Mouse (Mus musculus): ENCODE measurements around the gene Flot1. TPM values are rescaled to one million over a fixed set of nuclear protein-coding genes. Genes with fewer than 3 reads are reported as not detected.

The Flot1 gene
- polyA plus RNA-seq, 1 experiment from 2014 or later, result 111 TPM

DNA sequence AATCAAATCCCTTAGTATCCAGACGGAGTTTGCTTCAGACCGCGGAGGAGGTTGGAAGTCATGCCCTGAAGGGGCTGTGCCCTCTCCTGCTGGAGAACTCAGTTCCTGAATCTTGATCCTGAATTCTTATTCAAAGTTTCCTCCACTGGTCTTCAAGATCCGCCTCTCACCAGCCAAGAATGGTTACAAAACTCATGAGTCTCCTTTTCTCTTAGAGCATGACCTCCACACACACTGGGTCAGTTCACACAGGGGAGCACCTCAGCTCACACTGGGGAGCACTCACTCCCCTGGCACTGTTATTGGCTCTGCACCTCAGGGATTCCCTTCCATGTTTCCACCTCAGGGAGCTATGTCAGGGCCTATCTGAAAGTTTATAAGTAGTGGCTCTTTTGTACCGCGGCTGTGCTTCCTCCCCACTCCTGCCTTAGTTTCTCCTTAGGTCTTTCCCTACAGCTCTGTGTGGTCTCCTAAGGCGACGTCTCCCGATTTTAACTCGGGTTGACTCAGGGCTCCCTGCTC lies 41.9 kb downstream of the Flot1 start:
- Histone ChIP-seq H3K27ac (replicated peaks) (peak overlapping the region; percentile 98), H3K4me2 (peak overlapping the region; percentile 90), H3K27me3 (no peaks in the 10 kb centered on the region), H3K9ac (peak overlapping the region; percentile 82), H3K4me1 (replicated peaks) (peaks cover 50% of the 10 kb centered on the region), H3K36me3 (no peaks in the 10 kb centered on the region), H3K4me3 (peak overlapping the region; percentile 67), H3K9me3 (no peaks in the 10 kb centered on the region)
- no peak for ATAC-seq (ENCODE audit: low FRiP score, low read depth)
- WGBS, result 20% methylated on average over 10 of the region's 10 CpGs

DNA sequence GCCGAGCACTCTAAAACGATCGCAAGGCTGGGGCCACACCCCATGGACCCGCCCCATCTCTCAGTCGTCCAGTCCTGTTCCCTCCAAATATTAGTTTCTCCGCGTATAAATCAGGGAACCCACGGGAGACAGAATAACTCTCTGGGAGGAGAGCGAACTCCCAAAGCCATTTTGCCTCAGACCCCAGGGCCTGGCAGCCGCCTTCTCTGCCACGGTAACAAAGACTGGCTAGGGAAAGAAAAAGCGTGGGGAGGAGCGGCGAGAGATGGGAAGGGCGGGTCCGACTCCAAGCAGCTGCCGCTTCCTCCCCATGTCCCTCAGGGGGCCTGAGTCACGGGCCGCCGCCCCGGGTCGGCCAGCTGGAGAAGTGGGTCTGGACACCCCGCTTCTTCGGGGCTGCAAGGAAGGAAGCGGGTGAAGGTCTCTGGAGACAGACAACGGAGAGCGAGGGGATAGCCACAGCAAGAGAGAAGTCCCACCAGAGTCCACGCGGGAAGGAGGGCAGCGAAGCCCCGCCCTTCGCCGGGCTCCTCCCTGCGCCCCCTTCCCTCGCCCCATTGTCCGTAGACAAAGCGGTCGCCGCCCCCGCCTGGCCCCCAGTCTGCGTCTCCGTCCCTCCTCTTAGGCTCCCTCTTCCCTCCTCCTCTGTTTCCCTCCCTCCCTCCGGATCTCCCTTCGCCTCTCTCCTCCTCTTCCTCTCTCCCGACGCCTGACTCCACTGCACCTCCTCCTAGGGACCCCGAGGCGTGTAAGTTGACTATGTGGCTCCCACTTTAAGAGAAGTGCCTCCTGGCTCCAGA lies 42.7 kb downstream of the Flot1 start, which contains the start of gene Ppp1r18:
Ppp1r18 (plus strand) TSS at position 113 of the 800 bp plus-strand sequence.
- H3K36me3 ChIP-seq, result no peaks in the 10 kb centered on the region
- peak within 1 kb of the TSS; percentile 67 for H3K4me3 ChIP-seq
- WGBS, result under 1% methylated on average over 36 of the region's 48 CpGs
- peak within 1 kb of the TSS; percentile 82 for H3K9ac ChIP-seq
- H3K4me2 ChIP-seq, result peak within 1 kb of the TSS; percentile 90
- H3K27ac ChIP-seq (replicated peaks), result peak within 1 kb of the TSS; percentile 98
- H3K27me3 ChIP-seq, result no peaks in the 10 kb centered on the region
- no peaks in the 10 kb centered on the region for H3K9me3 ChIP-seq
- peak; percentile 62 for ATAC-seq (ENCODE audit: low FRiP score, low read depth)
- peaks cover 55% of the 10 kb centered on the region for H3K4me1 ChIP-seq (replicated peaks)

DNA sequence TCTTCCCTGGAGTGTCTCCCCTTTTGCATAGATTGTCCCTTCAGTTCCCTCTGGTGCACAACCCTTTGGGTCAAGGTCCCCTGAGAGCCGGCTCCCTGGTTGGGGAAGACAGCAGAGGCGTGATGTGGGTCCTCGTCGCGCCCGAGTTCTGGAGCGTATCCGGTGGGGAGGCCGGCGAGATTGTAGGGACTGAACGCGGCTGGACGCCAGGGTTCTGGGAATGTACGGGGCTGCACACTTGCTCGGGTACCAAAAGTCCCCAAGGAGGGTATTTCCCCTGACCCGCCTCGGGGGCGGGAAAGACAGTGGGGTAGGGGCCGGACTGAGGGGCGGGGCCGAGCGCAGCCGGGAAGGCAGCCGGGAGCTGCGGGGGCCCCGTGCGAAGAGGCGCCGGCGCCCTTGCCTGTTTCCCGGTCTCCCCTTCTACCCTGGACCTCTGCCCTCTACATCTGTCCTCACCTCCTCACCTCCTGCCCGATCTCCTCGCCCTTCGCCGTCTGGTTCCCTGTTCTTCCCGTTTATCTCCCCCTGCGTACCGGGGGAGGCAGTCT lies 43.3 kb downstream of the Flot1 start:
- peak overlapping the region; percentile 90 for H3K4me2 ChIP-seq
- H3K9me3 ChIP-seq, result 0 out of 2 replicates have a peak, but pooled peaks cover 2% of the 10 kb centered on the region
- WGBS, result under 1% methylated on average over 34 of the region's 38 CpGs
- H3K27ac ChIP-seq (replicated peaks), result peak overlapping the region; percentile 98
- peaks cover 61% of the 10 kb centered on the region for H3K4me1 ChIP-seq (replicated peaks)
- peak overlapping the region; percentile 82 for H3K9ac ChIP-seq
- peak; percentile 43 for ATAC-seq (ENCODE audit: low FRiP score, low read depth)
- H3K36me3 ChIP-seq, result peaks cover 4% of the 10 kb centered on the region; the same call in 1 of the 2 replicates
- H3K27me3 ChIP-seq, result no peaks in the 10 kb centered on the region
- H3K4me3 ChIP-seq, result peak overlapping the region; percentile 67

DNA sequence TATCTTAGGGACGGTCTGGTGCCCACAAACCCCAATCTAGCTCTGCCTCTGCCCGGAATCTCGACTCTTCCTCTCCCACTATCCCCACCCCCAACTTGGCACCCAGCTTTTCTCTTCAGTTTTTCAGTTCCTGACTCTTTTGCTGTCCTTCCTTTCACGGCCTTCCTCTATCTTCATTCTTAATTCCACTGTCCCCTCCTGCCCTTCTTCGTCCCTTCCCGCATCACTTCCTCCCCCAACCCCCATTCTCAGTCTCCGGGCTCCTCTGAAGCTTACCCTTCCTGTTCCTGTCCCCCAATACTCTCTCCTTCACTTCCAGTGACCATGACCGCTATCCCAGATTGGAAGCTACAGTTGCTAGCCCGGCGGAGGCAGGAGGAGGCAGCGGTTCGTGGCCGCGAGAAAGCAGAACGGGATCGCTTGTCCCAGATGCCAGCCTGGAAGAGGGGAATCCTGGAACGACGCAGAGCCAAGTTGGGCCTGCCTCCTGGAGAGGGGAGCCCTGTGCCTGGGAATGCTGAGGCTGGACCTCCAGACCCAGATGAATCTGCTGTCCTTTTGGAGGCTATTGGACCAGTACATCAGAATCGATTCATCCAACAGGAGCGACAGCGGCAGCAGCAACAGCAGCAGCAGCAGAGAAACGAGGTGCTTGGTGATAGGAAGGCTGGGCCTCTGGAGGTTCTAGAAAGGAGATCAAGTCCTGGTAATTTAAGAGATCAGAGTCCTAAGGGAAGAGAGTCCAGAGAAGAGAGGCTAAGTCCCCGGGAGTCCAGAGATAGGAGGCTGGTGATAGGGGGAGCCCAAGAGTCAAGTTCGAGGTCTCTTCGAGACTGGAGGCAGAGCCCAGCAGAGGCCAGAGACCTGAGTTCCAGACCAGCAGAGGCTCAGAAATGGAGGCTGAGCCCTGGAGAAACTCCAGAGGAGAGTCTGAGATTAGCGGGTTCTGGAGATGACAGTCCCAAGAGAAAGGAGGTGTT lies 44.2 kb downstream of the Flot1 start:
- peak overlapping the region; percentile 90 for H3K4me2 ChIP-seq
- 0 out of 2 replicates have a peak, but pooled peaks cover 2% of the 10 kb centered on the region for H3K9me3 ChIP-seq
- no peak for ATAC-seq (ENCODE audit: low FRiP score, low read depth)
- peak overlapping the region; percentile 82 for H3K9ac ChIP-seq
- 6% methylated on average over 26 of the region's 26 CpGs for WGBS
- peaks cover 61% of the 10 kb centered on the region for H3K4me1 ChIP-seq (replicated peaks)
- peaks cover 4% of the 10 kb centered on the region; the same call in 1 of the 2 replicates for H3K36me3 ChIP-seq
- H3K4me3 ChIP-seq, result peak overlapping the region; percentile 67
- no peaks in the 10 kb centered on the region for H3K27me3 ChIP-seq
- peak overlapping the region; percentile 98 for H3K27ac ChIP-seq (replicated peaks)

DNA sequence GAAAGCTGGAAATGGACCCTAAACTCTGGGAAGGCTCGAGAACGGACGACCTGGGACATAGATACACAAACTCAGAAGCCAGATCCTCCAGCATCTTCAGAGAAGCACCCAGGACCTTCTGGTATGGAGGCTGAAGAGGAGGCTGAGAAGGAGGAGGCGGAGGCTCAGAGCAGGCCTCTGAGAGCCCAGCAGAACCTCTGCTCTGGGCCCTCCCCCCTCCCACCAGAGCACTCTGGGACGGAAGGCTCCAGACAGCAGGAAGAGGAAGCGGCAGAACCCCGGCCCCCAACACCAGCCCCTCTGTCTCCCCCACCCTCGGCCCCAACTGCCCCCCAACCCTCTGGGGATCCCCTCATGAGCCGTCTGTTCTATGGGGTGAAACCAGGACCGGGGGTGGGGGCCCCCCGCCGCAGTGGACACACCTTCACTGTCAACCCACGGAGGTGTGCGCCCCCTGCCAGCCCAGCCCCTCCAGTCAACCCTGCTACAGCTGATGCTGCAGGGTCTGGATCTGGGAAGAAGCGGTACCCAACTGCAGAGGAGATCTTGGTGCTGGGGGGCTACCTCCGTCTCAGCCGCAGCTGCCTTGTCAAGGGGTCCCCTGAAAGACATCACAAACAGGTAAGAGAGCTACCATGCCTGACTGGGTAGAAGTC lies 45.3 kb downstream of the Flot1 start:
- H3K9ac ChIP-seq, result peak overlapping the region; percentile 82
- peak overlapping the region; percentile 75 for H3K27ac ChIP-seq (replicated peaks)
- H3K4me3 ChIP-seq, result peak overlapping the region; percentile 67
- ATAC-seq (ENCODE audit: low FRiP score, low read depth), result no peak
- H3K36me3 ChIP-seq, result peaks cover 4% of the 10 kb centered on the region; the same call in 1 of the 2 replicates
- peaks cover 71% of the 10 kb centered on the region for H3K4me1 ChIP-seq (replicated peaks)
- peak overlapping the region; percentile 90 for H3K4me2 ChIP-seq
- H3K9me3 ChIP-seq, result 0 out of 2 replicates have a peak, but pooled peaks cover 2% of the 10 kb centered on the region
- 25% methylated on average over 17 of the region's 17 CpGs for WGBS
- no peaks in the 10 kb centered on the region for H3K27me3 ChIP-seq

DNA sequence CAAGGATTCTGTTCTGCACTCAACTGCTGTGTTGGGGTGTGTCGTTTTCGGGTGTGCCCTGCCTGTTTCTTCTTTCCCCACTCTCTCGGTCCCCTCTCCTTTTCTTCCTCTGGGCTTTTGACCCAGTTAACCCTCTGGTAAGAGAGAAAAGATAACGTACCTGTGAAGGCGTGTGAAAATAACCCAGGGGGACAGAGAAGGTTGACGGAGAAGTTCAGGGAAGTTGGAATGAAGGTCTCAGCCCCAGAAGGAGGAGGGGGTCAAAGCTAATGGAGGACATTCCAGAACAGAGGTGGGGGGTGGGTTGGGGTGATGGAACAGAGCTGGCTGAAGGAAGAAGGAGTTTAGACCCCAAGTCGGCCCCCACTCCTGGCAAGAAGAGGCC lies 45.9 kb downstream of the Flot1 start:
- Histone ChIP-seq H3K4me2 (peak overlapping the region; percentile 90), H3K9me3 (0 out of 2 replicates have a peak, but pooled peaks cover 2% of the 10 kb centered on the region), H3K27ac (replicated peaks) (peak overlapping the region; percentile 75), H3K36me3 (peaks cover 4% of the 10 kb centered on the region; the same call in 1 of the 2 replicates), H3K4me3 (peak overlapping the region; percentile 67), H3K27me3 (no peaks in the 10 kb centered on the region), H3K4me1 (replicated peaks) (peaks cover 78% of the 10 kb centered on the region), H3K9ac (peak overlapping the region; percentile 82)
- 9% methylated on average over 7 of the region's 7 CpGs for WGBS
- no peak for ATAC-seq (ENCODE audit: low FRiP score, low read depth)

DNA sequence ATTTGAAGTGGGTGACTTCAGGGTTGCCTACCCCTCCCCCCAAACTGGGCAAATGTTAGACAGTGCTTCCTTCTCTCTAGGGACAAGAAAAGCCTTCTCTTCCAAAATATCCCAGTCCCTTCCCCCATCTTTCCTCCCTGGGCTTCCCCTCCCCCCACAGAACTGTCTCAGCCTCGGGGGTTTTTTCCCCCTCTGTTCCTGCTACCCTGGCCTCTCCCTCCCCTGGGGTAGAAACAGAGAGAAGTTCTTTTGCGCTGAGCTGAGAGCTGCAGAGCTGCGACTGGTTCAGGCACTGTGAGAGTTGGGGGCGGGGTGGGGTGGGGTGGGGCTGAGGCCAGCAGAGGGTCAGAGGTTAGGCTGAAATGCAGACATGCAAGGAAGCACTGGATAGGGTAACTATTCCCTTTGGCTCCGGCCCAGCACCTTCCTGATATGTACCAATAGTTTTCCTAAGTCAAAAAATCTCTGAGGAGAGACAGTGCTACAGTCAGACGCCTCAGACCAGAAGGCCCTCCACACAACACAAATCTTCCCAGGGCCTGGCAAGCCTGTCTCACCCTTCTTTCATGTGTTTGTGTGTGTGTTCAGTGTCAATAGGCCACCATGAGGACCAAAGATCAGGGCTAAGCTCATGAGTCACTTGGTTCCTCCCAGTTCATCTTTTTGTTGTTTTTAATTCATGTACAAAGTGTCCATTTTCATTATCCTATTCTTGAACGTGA lies 46.5 kb downstream of the Flot1 start:
- 3% methylated on average over 7 of the region's 7 CpGs for WGBS
- Histone ChIP-seq H3K4me1 (replicated peaks) (peaks cover 80% of the 10 kb centered on the region), H3K9me3 (0 out of 2 replicates have a peak, but pooled peaks cover 2% of the 10 kb centered on the region), H3K9ac (peak overlapping the region; percentile 82), H3K4me3 (peak overlapping the region; percentile 67), H3K36me3 (peaks cover 8% of the 10 kb centered on the region; the same call in 1 of the 2 replicates), H3K4me2 (peak overlapping the region; percentile 90), H3K27me3 (no peaks in the 10 kb centered on the region), H3K27ac (replicated peaks) (peak overlapping the region; percentile 75)
- ATAC-seq (ENCODE audit: low FRiP score, low read depth), result no peak

DNA sequence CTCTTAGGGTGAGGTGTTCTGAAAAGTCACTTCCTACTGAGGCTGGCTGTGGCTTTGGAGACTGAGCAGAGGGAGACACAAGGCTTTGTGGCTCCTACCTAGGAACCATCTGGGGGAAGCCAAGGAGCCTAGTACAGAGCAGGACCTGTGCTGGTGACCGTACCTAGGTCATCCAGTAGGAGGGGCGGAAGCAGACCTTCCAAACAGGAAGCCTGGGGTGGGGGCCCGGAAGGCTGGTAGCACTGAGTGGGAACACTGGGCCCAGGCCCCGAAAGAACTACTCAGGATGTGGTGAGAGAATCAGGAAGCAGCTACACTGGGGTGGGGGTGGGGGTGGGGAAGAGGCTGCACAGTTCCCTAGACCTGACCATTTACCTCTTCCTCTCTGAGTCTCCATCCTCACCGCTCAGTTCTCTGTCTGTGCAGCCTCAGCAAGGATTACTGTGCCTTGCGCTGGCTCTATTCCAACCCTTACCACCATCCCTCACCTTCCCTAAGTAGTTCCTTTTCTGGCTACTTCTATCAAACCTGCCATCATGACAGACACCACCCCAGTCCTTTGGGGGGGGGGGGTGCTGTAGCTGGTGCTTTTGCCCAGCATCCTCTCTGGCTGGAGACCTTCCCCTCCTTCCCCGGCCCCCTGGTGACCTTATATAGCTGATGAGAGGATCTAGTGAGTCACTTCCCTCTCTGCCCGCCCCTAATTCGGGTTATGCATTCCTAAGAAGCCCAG lies 47.3 kb downstream of the Flot1 start:
- Histone ChIP-seq H3K4me3 (peak overlapping the region; percentile 67), H3K27me3 (no peaks in the 10 kb centered on the region), H3K9ac (peak overlapping the region; percentile 82), H3K4me2 (peak overlapping the region; percentile 90), H3K4me1 (replicated peaks) (peaks cover 72% of the 10 kb centered on the region), H3K27ac (replicated peaks) (peak overlapping the region; percentile 75), H3K36me3 (peaks cover 15% of the 10 kb centered on the region), H3K9me3 (0 out of 2 replicates have a peak, but pooled peaks cover 2% of the 10 kb centered on the region)
- 65% methylated on average over 9 of the region's 9 CpGs for WGBS
- ATAC-seq (ENCODE audit: low FRiP score, low read depth), result no peak

DNA sequence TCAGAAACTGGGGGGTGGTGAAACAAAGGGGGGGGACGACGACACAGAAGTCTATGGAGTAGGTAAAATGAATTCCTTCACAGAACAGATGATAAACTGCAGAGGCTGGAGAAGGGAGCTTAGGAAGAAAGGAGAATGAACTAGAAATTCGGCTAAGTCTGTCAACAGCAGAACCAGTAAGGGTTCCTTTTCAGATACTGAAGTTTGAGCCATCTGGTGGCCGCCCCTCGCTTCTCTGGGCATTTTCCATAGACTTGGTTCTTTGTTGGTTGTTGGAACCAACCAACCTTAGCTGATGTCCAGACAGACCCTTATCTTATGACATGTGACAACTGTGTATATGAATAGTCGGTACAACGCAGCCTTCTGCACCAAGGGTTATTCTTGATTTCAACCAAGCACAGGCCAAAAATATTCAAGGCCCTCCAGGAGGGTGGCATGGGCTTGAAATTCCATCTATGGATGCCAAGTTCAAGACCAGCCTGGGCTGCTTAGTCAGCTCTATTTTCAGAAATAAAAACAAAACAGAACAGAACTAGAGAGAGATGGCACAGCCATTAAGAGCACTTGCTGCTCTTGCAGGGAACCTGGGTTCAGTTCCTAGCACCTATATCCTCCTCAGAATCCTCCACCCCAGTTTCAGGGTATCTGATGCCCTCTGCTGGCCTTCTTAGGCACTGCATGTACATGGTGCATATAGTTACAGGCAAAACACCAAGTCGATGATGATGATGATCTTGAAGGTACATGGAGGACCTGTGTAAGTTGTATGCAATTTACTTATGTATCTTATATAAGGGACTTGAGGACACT lies 48.1 kb downstream of the Flot1 start:
- Histone ChIP-seq H3K36me3 (peaks cover 21% of the 10 kb centered on the region), H3K27ac (replicated peaks) (peak overlapping the region; percentile 75; the same call in 1 of the 2 replicates), H3K27me3 (no peaks in the 10 kb centered on the region), H3K9me3 (0 out of 2 replicates have a peak, but pooled peaks cover 2% of the 10 kb centered on the region), H3K4me2 (peak overlapping the region; percentile 90), H3K4me1 (replicated peaks) (peaks cover 71% of the 10 kb centered on the region), H3K9ac (0 out of 2 replicates have a peak overlapping the region, but pooled peaks have one; percentile 82), H3K4me3 (peak overlapping the region; percentile 67)
- no peak for ATAC-seq (ENCODE audit: low FRiP score, low read depth)
- 88% methylated on average over 8 of the region's 8 CpGs for WGBS

Data from hindbrain, embryonic 15.5 days (tissue).